Mouse (Mus musculus): ENCODE measurements around the gene Cdk2.

The Cdk2 gene

GRCm38 (mm10) chr10:128702328-128703007, 2.4 kb downstream of the Cdk2 start:
- no peak for DNase-seq

DNA sequence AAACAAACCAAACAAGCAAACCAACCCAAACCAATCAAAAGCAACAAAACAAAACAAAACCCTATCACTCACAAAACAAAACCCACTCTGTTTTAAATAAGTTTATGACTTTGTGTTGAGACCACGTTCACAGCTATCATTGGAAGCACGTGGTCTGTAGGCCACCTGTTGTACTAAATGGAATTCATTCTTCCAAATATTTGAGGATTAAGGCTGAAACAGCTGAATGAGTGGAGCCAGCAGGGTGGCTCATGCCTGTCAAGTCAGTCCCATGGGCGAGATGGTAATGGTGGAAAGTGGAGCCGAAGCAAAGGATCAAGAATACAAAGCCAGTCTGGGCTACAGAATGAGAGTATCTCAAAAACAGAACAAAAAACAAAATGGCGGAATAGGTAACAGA, 4.1 kb downstream of the Cdk2 start:
- DNase-seq: no peak

DNA sequence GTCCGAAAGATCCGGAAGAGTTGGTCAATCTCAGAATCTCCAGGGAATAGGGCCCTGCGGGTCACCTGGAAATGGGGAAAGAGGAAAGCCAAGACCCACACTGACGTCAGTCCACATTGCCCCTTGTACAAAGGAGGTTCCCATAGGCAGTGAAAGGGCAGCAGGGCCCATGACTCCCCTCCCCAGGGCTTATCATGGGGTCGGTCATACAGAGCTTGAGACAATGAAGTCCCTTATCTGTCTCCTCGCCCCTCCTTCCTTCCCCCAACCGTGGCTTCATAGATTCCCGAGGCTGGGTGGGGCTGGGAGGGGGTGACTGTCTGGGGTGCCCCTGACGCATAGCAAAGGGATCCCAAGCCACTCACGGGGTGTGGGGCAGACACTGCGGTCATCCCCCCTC, 5.2 kb downstream of the Cdk2 start:
- no peak for DNase-seq

DNA sequence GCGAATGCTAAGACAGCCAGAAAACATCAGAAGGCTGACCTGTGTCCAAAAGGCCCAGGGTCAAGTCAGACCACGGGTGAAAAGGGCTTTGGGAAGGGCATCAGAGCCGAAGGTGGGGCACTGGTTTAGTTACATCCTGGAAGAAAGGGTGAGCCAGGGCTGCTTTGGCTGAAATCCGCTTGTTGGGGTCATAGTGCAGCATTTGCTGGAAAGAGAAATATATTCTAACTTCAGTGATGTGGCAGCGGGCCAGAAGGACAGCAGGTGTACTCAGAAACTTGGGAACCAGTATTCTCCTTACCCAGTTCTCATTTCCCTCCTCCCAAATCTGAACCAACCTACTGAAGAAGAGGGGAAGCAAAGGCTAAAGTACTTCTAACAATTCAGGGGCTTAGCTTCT, 5.8 kb downstream of the Cdk2 start:
- DNase-seq: no peak

- no peak for DNase-seq
Measured at GRCm38 (mm10) chr10:128697072-128697725, 7.6 kb downstream of the Cdk2 start.

- DNase-seq: peak; percentile 97 to 100
Measured at GRCm38 (mm10) chr10:128695992-128696807, 8.6 kb downstream of the Cdk2 start, which contains the start of gene Rab5b. Gene Rab5b, minus strand, starts transcription at chr10:128696264.

- no peak for DNase-seq
Measured at GRCm38 (mm10) chr10:128695411-128695991, 9.3 kb downstream of the Cdk2 start.

DNA sequence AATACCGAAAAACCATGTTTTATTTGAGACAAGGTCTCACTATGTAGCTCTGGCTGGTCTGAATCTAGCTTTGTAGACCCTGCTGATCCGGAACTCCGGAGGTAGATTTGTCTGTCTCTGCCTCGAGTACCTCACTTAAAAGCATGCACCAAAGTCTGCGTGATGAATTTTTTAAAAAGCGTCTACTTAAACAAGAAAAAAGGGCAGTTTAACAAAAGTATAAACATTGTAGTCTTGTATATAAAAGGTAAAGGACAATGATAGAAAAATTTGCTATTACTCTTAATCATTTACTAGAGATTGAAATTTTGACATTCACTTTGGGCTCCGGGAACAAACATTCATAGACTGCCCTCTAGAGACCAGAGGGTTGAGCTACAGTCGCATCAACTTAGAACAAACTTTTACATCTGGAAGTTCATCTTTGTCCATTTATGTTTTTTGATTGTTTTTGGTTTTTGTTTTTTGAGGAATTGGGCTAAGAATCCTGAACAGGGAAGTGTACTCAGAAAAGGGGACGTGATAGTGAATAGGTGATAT, 30.3 kb downstream of the Cdk2 start:
- DNase-seq: no peak

- peak; percentile 77 to 81 for DNase-seq
Measured at GRCm38 (mm10) chr10:128673763-128674468, 30.9 kb downstream of the Cdk2 start, which contains the start of gene Suox. Gene Suox, minus strand, starts transcription at chr10:128674073.

GRCm38 (mm10) chr10:128671148-128671547, 33.7 kb downstream of the Cdk2 start:
- DNase-seq: no peak

- DNase-seq: peak; percentile 83 to 87
Measured at GRCm38 (mm10) chr10:128668790-128669672, 35.8 kb downstream of the Cdk2 start.

DNA sequence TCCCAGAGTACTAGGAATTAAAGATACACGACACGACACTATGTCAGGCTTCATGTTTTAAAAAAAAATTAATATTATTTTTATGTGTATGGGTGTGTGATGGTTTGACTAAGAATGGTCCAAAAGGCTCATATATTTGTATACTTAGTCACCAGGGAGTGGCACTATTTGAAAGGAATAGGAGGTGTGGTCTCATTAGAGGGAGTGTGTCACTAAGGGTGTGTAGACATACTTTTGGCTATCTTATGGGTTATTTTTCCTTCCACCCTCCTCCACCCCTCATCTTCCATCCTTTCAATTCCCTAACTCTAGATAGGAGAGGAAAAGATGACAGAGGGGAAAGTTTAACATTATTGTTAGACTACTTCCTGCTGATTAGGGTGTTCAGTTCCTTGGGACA, 39.0 kb downstream of the Cdk2 start:
- no peak for DNase-seq

- no peak for DNase-seq
Measured at GRCm38 (mm10) chr10:128665307-128665706, 39.5 kb downstream of the Cdk2 start.

DNA sequence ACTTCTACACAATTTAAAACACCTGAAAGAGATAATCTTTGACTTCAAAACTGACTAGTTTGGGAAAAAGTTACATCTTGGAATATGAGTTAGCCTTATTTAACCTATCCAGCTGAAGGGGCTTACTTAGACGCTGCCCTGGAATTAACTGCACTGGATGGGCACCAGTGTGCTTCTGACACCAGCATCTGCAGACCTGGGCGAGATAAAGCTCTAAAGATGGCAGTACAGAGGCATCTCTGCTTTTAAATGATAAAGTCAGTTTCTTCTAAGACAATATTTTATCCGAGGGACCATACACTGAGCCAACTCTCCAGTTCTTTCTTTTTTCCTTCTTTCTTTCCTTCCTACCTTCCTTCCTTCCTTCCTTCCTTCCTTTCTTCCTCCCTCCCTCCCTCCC, 40.0 kb downstream of the Cdk2 start:
- no peak for DNase-seq

DNA sequence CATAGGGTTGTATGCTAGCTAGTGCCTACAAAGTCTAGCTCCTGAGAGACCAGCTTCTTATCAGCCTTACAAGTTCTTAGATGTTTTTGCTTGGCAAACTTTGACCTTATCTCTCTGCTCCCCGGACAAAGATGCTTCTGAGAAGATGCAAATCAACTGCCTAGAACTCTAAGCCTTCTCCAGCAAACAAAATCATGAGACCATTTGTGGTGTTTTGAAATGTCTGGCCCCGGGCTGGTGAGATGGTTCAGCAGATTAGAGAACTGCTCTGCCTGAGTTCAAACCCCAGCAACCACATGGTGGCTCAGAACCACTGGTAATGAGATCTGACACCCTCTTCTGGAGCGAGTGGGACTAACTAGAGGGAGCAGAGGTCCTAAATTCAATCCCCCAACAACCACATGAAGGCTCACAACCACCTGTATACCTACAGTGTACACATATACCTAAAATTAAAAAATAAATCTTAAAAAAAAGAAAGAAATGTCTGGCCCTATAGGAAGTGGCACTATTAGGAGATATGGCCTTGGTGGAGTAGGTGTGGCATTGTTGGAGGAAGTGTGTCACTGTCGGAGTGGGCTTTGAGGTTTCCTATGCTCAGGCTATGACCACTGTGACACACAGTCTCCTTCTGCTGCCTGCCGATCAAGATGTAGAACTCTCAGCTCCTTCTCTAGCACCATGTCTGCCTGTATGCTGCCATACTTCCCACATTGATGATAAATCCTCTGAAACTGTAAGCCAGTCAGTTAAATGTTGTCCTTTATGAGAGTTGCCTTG, 41.2 kb downstream of the Cdk2 start:
- DNase-seq: no peak

DNA sequence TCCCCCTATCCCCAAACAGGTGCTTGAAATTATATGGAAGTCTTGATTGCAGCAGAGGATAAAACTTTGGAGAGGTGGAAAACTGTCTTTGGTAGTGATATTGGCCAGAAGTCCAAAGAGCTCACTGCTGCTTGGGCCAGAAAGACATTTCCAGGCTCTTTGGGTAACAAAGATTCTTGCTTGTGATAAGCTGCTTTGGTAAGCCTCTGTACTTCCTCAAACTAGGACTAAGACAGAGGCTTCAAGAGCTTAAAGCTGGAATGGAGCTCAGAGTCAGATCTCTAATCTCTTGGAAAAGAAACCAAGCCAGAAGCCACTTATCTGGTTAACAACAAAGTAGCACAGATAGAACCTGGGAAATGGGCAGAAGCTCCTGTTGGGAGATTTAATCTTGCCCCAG, 42.4 kb downstream of the Cdk2 start:
- no peak for DNase-seq

DNA sequence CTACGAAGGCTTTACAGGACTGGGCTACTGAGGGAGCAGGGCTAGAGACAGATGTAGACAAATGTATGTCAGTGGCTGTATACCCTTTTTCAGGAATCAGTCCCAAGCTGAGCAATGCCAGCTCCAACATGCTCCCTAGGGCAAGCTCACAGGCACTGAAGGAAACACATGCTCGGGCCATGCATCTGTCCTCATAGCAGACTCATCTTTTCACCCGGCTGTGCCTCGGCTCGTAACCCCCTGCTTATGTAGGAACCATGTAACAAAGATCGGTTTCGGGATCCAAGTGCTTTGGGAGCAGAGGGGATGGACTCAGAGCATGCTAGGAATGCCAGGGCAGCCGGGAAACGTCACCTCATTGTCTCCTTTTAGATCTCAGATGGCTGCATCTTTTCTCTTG, 45.3 kb downstream of the Cdk2 start:
- DNase-seq: no peak

GRCm38 (mm10) chr10:128657844-128658243, 47.0 kb downstream of the Cdk2 start:
- DNase-seq: no peak

DNA sequence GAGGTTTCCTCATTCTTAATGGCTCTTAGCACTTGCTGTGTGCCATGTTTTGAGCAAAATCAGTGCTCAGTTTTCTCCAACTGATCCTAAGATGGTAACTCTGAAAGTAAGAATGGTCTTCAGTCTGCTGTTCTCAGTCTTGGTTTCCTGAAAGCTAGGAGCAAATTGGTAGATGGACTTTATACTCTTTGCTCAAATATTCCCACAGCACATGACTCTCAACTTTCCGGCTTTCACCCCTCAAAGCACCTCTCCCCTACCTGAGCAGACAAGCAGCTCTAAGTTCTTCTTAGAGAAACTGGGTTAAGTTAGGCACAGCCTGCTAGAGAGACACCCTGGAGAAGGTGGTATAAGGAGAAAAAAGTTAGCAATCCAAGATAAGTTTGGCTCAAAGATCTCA, 48.1 kb downstream of the Cdk2 start:
- no peak for DNase-seq

DNA sequence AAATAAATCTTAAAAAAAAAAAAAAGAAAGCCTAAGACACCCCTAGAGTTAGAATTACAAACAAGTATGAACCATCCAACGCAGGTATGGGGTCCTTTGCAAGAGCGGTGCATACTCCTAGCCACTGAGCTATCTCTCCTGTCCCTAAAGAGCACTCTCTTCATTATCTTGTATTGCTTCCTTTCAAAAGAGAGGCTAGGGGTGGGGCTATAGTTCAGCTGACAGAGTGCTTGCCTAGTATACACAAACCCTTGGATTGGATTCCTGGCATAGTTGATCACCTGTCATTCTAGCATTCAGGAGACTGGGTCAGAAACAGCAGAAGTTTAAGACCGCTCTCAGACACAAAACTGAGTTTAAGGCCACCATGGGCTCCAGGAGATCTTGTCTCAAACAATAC, 49.6 kb downstream of the Cdk2 start:
- no peak for DNase-seq

All from cerebellum, postnatal 36 days (tissue).